Mouse (Mus musculus) megakaryocyte, embryonic 14.5 days (primary cell): ENCODE results near the gene Ddx52. TPM values are rescaled to one million over a fixed set of nuclear protein-coding genes. Genes with fewer than 3 reads are reported as not detected.

ENCODE experiments used
- H3K27me3 ChIP-seq: replicated peaks from 2 replicates; pipeline ENCODE3; 2012; ENCODE audit warnings: inconsistent platforms
- H3K36me3 ChIP-seq: replicated peaks from 2 replicates; pipeline ENCODE3; 2012; ENCODE audit warnings: low read length, inconsistent platforms, mixed read lengths
- H3K4me1 ChIP-seq: 2 replicates; pipeline ENCODE4 v1.6.1; 2012; ENCODE audit warnings: inconsistent platforms
- H3K4me3 ChIP-seq: replicated peaks from 2 replicates; pipeline ENCODE3; 2012; ENCODE audit warnings: moderate library complexity, mild to moderate bottlenecking, inconsistent platforms
- H3K9me3 ChIP-seq: 2 replicates; pipeline ENCODE4 v1.6.1; 2012; ENCODE audit warnings: inconsistent platforms
- FLI1 ChIP-seq: IDR thresholded peaks from 2 replicates; pipeline ENCODE4 v1.6.1; 2012; ENCODE audit warnings: low read length, inconsistent platforms, mixed read lengths
- GATA1 ChIP-seq: IDR thresholded peaks from 3 replicates; pipeline ENCODE4 v1.6.1; 2012; ENCODE audit warnings: mixed read lengths, low read length, inconsistent platforms, borderline replicate concordance
- polyA plus RNA-seq: library from polyadenylated mRNA; stranded (reverse); fragments of >175 nt; gene quantifications from 2 replicates; pipeline ENCODE4 v1.2.3, GENCODE M21; 2012; ENCODE audit warnings: low replicate concordance; ENCODE audit not compliant: insufficient read depth

The Ddx52 gene
- polyA plus RNA-seq, 1 experiment: 0.81 TPM

GRCm38 (mm10) chr11:84011576-84011975, 69.7 kb downstream of the Ddx52 start:
- H3K4me1 ChIP-seq: peaks cover 9% of the 10 kb centered on the region; the same call in 1 of the 2 replicates
- TF ChIP-seq FLI1 (no peak), GATA1 (no peak)
- H3K4me3 ChIP-seq: no peak overlapping the region
- H3K27me3 ChIP-seq: no peaks in the 10 kb centered on the region
- no peaks in the 10 kb centered on the region for H3K9me3 ChIP-seq
- H3K36me3 ChIP-seq: peaks cover 86% of the 10 kb centered on the region

Other genes starting within 250 kb of the Ddx52 start
- not detected in 2 replicates for gene Wfdc17, start 238.1 kb upstream of the Ddx52 start, polyA plus RNA-seq
- gene Wfdc18, start 233.0 kb upstream of the Ddx52 start, polyA plus RNA-seq: not detected in 2 replicates
- not detected in 2 replicates for gene Wfdc21, start 195.1 kb upstream of the Ddx52 start, polyA plus RNA-seq
- 3.5 and 4.0 TPM in 2 replicates for gene Heatr6, start 188.4 kb upstream of the Ddx52 start, polyA plus RNA-seq
- not detected in 2 replicates for gene Hnf1b, start 92.0 kb upstream of the Ddx52 start, polyA plus RNA-seq
- 2.2 and 23.3 TPM in 2 replicates for gene Synrg, start 22.4 kb downstream of the Ddx52 start, polyA plus RNA-seq
- gene Dusp14, start 127.2 kb downstream of the Ddx52 start, polyA plus RNA-seq: 14.5 and 17.1 TPM in 2 replicates
- gene Tada2a, start 187.5 kb downstream of the Ddx52 start, polyA plus RNA-seq: 0.67 and 3.9 TPM in 2 replicates
- 7.9 and 9.9 TPM in 2 replicates for gene Acaca, start 187.6 kb downstream of the Ddx52 start, polyA plus RNA-seq
- not detected in 2 replicates for gene Gm11437, start 225.4 kb downstream of the Ddx52 start, polyA plus RNA-seq